Mouse (Mus musculus) frontal cortex, postnatal 14 days (tissue): ENCODE measurements around the gene Ern1.
A peak's percentile ranks its signal among the peaks of the same experiment; 100 is the strongest.
"Not testable (repeated sequence)": the region's sequence is repeated elsewhere in the genome, so short reads cannot be mapped to it uniquely, and the experiment has no call there.

ENCODE experiments used
- DNase-seq, 2 experiments: peaks; one replicate each; pipeline ENCODE4 v3.0.0; 2022; ENCODE audit warnings: low spot score in 2 of 2

Gene Ern1

DNA sequence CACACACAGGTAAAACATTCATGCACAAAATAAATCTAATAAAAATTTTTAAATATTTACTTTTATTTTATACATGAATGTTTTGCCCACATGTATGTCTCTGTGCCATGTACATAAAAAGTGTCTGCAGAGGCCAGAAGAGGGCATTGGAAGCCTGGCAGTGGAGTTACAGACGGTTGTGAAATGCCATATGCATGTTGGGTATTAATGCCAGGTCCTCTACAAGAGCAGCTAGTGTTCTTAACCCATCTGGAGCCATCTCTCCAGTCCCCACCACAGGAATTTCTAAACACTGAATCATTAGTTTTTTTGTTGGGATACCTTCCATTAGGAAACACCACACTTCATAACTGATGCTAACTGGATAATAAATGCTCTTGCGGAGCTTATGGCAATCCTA lies 50.1 kb downstream of the Ern1 start:
- DNase-seq: no peak

DNA sequence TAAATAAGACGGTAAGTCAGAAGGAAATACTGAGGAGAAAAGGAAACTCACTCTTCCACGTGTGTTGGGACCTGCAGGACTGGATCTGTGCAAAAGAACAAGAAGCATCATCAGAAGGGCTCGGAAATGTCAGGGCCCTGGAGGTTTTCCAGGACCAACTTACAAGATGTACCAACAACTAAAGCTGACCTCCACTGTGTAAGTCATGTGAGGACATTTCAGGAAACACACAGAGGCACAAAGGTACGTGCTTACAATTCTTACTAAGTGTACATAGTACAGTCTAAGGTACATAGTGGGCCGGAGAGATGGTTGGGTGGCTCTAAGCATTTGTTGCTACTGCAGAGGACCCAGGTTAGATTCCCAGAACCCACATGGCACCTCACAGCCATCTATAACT lies 50.6 kb downstream of the Ern1 start:
- DNase-seq: no peak

DNA sequence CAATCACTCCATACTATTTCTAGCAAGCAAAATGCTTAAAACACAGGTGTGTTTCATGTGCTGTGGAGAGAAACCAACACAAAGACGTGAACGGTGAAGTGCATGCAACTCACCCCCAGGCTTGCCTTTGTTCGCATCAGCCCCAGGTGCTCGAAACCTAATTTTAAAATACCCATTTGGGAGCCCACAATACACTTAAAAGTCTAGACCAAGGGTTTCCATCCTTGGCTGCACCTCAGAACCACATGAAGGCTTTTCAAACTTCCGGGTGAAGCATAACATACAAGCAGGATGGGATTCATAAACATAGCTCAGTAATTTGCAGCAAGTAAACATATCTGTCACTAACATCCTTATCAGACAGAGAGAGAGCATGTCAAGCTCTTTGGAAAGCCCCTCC lies 57.3 kb downstream of the Ern1 start:
- no peak for DNase-seq

DNA sequence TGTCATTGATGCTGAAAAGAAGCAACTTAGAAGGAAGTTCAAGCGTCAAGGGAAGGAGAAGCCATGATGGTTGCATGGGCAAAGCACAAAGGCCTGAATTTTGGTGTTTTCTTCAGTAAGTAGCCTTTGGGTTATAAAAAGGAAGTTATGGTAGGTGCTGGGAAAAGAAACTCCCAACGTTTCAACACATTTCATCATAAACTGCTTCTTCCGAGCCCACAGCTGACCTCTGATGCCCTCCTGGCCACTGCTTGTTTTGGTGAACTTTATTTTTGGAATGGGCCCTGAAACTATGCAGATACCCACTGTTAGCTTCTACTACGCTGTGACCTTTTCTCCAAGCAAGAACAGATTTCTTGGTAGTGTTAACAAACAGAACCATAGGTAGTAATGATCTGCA lies 58.0 kb downstream of the Ern1 start:
- DNase-seq: no peak

DNA sequence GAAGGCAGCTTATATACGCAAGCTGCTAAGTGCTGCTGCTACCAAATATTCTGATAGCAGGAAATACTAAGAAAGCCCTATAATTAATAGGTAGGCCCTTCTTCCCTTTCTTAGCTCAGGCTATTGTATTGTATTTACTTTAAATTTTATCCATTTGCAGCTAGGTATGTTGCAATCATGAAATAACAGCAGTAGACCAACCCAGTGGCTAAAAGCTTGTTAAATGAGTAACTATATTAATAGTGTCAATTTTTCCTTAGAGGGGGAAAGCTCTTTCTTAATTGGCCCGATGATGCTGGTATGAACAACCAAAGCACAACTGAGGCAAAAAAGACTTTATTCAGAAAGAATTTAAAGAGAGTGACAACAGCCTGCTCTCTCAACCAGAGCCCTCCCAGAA lies 59.1 kb downstream of the Ern1 start:
- no peak for DNase-seq

DNA sequence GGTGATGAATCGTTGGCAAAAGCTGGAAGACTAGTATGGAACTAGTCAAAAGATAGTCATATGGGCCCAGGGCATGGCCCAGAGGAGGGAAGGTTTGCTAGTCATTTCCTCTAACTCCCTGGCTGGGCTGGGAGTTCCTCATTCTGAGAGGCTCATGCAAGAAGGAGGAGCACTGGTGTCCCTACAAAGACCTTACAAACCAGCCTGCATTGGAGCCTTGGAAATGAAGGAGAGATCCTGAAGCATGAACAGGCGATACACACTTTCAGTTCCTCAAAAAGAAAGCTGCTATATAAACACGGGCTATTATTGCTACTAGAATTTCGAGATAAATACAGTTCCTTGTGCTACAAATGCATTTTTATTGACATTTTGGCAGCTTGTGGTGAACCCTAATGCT lies 59.5 kb downstream of the Ern1 start:
- no peak for DNase-seq

DNA sequence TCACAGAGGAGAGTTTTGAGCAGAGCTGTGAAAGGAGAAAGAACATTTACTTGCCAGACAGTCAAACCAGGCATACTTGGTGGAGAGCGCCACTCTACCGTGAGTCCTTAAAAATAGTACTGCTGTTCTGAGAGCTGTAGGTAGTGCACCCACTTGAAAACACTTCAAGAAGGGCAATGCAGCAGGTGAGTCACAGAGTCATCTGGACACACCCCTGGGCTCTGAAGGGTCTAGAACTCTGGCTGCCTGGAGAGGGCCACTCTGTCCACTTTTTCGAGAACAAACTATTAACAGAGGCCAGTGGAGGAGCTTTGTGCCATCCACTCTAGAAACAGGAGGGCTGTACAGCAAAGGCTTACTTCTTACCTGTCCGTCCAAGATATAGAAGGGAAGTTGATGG lies 61.2 kb downstream of the Ern1 start:
- no peak for DNase-seq

DNA sequence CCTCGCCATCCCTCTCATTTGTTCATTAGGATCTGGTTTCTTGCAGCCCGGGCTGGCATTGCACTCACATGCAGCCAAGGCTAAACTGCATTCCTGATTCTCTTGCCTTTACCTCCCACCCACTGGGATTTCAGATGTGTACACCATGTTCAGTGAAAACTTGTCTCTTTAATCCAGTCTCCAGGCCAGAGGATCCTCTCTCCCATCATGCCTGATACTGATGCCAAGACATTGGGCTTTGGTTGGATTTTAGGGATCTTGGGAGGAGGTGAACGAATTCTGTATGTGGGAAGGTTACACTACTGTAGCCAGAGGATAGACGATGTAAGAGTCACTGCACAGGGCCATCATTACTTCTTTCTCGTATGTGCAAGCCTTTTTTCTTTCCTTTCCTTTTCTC lies 62.5 kb downstream of the Ern1 start:
- DNase-seq: no peak

DNA sequence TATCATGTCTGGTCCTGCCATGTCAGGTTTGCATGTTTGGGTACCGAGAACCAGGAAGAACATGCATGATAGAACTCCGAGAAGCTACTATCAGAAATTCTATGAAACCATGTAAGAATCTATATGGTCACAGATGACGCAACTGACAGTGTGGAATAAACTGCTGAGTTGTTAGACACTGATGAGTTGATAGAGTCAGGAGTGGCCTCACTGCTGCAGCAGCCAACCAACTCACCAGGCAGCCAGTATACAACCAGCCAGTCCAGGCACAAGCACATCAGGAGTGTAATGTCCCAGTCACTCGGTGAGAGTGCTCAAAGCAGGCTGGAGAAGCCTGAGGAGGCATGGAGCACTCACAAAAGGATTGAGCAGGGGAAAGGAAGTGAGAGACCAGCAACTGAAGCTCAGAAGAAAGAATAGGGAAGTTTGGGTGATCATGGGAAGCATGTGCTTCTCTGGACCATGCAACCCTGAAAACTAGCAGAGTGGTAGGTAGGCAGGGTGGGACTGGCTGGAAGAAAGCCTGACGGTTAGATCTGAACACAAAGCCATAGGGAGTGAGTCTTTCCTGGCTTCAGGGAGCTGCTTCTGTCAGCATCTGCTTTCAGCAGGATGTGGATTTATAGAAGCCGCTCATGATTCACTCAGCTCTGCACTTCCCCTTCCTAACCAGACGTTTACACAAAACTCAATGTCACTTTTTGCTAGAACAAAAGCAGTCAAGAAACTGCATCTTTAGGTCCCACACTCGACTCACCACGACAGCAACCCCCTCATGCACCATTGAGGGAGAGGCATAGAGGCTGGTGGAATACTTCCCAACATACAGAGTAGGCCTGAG lies 68.2 kb downstream of the Ern1 start:
- no peak for DNase-seq

DNA sequence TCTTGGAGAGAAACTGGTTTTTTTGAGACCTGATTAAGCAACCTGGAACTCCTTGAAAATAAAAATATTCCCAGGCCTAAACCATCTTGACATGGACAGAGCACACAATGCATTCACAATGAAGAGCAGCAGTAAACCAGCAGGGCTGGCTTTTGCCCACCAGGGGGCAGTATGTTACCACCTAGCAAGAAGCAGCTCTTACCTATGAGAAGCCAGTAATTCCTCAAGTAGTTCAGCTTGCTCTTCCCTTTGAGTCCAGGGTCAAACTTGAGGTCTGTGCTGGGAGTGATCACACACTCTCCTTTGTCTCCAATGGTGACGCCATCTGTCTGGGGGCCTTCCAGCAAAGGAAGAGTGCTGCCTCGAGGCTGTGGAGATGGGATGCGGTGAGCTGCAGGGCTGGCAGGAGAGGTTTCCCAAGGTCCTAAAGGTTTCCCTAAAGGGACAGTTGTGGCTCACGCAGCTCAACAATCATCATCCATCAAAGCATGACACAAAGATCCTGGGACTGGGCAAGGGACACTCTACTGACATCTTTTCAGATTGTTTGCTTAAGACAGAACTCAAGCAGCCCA lies 68.9 kb downstream of the Ern1 start:
- DNase-seq: peak; percentile 59 to 81

DNA sequence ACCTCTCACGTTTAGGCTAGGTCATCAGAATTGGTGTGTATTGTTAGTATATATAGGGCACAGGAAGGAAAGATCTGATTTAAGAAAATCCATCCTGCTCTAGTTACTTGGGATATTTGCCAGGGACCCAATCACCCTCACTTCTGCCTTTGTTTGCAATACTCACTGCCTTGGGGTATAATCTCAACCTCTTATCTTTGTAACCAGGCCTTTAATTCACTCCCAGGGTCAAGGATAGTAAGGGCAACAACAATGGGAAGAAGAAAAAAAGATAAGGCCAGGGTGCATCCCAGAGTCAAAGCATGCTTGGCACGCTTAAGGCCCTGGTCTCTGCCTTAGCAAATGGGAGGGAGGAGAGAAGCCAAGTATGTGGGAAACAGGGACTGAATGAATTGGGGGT lies 69.8 kb downstream of the Ern1 start:
- no peak for DNase-seq

DNA sequence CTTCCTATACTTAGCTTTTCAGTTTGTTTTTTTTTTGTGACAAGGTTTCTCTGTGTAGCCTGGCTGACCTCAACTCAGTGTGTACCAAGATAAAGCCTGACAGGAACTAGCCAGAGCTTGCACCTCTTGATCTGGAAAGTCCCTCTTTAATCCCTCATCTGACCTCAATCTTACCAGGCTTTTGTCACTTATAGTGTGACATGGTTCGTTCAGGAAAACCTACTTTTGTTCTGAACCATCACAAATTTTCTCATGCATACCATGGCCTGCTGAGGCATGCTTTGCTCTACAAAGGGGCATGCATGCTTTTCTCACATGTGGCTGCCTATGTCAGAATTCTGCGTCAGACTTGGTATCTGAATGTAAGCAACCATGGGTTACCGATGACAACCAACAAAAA lies 71.3 kb downstream of the Ern1 start:
- no peak for DNase-seq

DNA sequence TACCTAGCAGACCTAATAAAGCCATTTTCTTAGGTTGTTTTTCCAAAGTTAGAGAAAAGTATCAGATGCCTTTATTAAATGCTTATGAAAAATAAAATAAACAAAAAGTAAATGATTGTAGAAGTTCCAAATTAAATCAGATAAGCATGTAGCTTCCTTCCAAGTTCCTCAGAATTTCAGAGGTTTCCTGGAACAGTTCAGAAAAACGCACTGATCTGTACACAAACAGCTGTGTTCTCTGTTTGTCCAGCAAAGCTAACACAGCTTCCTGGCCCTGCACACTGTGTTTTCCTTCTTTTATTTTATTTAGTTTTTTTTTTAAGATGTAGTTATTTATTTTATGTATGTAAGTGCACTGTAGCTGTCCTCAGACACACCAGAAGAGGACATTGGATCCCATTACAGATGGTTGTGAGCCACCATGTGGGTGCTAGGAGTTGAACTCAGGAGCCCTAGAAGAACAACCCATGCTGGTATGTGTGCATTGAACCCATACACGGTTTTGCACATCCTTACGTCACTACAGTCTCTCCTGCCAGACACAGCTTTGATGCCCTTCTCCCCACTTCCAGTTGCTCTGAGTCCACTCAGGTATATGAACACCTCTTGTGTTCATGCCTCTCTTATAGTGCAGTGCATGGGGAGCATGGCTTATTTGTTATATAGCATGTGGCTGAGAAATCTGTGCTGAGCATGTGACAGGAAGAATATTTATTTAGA lies 74.9 kb downstream of the Ern1 start:
- no peak for DNase-seq

DNA sequence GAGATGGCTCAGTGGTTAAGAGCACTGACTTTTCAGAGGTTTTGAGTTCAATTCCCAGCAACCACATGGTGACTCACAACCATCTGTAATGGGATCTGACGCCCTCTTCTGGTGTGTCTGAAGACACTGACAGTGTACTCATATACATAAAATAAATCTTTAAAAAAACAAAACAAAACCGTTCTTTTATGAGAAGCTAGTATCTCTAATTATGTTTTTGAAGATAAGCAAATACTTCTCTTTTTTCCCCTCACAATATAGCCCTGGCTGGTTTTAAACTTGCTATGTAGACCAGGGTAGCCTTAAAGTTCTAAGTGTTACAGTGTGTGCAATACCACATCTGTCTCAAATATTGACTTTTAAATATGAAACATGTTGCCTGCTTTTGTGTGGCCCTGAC lies 76.5 kb downstream of the Ern1 start:
- DNase-seq: no peak

DNA sequence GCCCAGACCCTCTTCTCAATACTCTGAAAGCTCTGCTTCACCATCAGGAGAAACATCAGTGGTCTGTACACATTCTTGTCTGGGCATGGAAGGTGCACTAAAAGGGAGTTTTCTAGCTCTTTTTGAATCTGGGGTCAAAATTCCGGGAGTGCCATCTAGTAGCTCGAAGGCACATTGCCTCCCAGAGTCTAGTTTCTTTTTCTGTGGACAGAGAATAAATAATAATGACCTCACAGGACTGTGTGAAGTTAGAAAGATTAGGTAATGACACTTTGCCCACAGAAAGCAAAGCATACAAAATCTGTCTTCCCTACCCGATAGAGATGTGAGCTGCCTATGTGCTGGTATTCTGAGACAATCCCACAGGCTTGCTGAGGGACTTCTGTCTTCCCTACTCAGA lies 77.1 kb downstream of the Ern1 start:
- DNase-seq: no peak

DNA sequence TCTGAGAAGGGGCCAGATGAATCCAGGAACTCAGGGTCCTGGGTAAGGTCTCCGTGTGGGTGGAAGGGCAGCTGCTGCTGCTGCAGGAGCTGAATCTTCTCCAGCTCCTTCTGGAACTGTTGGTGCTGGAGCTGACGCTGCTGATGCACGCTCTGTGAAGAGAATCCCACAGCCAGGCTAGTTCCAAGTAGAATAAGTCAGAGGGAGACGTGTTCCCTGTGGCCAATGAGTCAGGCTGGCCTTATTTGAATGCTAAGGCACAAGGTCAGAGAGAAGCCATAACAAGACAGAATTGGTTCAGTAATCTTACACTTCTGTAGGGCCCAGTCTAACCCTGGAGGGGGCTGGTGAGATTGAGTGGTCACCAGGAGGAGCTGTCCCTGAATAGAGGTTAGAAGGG lies 77.6 kb downstream of the Ern1 start:
- no peak for DNase-seq

DNA sequence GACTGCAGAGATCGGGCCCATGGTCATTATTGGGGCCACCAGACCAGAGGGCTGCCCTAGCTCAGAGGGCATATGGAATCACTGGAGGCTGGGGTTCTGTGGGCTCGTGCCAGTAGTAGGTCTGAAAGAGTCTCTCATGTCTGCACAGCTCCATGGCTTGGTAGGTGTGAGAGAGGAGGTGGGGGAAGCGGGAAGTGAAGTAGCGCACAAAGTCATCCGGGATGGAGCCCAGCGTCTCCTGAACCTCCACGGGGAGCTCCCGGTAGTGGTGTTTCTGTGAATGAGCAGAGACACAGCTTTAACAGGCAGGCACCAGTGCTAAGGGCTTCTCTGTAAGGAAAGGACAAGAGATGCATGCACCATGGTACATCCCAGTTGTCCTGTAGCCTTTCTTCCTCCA lies 89.2 kb downstream of the Ern1 start:
- no peak for DNase-seq

DNA sequence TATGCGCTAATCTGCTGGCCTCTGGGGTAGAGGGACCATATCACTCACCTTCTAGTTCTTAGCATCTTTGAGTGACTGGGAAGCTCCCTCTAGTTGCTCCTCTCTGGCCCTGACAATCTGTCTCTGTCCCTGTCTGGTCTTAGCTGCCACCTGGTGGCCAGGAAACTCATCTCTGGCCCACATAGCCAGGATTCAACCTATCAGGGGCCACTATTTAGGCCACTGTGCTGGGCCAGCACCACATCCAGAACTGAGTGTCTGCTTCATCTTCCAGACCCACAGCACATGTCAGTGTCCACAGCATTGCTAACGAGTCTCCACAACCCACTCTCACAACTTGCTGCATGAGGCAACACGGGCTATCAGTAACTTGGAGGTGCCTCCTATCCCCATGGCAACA lies 90.0 kb downstream of the Ern1 start:
- DNase-seq: no peak

DNA sequence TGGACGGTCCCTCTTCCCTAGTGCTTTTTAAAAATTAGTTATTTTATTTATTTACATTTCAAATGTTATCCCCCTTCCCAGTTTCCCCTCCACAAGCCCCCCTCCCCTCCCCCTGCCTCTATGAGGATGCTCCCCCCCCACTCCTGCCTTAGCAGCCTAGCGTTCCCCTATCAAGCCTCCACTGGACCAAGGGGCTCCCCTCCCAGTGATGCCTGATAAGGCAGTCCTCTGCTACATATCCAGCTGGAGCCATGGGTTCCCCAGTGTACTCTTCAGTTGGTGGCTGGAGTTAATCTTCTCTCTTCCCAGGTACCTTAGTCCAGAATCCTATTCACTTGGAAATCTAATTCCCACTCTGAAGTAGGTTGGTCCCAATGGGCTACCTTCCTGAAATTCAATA lies 93.6 kb downstream of the Ern1 start:
- DNase-seq: not testable (repeated sequence)

DNA sequence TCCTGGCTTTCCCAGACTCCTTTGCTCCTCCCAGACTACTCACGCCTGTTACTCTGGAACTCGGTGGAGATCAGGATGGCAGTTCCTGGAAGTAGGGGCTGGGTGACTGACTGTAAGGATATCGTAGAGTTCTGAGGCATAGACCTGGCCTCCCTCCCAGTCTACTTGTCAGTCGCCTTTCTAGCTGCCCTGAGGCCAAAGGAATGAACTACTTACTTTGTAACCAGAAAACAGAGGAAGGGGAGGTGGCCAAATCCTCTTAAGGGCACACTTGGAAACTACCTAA lies 94.4 kb downstream of the Ern1 start:
- DNase-seq: no peak

DNA sequence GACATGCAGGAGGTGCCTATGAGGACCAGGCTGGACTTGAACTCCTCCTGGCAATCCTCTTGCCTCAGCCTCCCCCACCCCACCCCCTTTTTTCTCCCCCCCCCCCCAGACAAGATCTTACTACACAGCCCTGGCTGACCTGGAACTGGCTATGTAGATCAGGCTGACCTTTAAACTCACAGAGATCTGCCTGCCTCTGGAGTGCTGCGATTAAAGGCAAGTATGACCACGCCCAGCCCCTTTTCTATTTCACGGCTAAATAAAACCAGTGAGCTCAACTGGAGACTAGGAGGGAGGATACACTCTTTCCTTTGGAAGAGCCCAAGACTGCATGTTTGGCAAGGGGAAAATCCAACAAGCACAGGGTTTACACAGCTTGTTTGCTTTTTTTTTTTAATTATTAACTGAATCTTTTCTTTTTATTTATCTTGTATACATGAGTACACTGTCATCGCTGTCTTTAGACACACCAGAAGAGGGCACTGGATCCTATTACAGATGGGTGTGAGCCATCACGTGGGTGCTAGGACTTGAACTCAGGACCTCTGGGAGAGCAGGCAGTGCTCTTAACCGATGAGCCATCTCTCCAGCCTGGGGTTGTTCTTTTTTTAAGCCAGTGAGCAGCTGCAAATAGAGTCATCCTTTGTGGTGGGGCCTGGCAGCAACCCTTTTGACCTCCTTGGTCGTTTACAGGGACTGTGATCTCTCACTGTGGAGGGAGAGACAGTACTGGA lies 94.9 kb downstream of the Ern1 start:
- no peak for DNase-seq

DNA sequence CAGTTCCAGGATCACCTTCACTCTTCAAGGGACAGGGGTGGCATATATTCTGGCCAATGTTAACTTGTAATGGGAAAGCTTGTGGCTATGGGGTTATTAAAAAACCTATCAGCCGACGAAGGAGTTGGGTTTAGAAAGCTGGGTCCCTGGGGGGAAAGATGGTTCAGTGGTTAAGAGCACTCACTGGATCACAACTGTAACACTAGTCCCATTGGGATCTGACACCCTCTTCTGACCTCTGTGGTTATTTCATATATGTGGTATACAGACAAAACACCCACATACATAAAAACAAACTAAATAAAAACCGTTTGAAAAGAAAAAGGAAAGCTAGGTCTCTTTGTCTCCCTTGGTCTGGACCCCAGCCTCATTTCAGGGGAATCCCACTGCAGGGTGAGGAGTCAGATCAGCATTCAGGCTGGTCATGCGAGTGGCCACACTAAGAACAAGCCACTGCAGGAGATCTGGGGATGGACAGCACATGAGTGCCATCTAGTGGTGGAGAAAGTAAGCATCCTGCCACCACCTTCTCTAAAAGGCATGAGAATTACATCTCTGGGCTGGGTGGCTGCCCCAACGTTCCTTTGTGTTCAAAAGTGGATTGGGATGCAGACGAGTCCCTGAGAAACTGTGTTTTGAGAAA lies 96.0 kb downstream of the Ern1 start:
- DNase-seq: peak; percentile 35 to 59
